Mouse (Mus musculus): ENCODE measurements around the gene Pgr. TPM values are rescaled to one million over a fixed set of nuclear protein-coding genes. Genes with fewer than 3 reads are reported as not detected.

Pgr gene
- total RNA-seq (2014; rRNA removed) = 6.4 and 9.1 TPM in 2 replicates
- 4.0 and 4.5 TPM in 2 replicates for polyA plus RNA-seq (2015; fragmentation: Nextera tagmentation; extraction: Ambion mirVana)

GRCm38 (mm10) chr9:8899616-8900202 is at the start of gene Pgr:
Pgr (plus strand) TSS chr9:8899833.
- DNase-seq (ENCODE audit: low spot score) = peak; percentile 63
- no peaks in the 10 kb centered on the region for H3K36me3 ChIP-seq (ENCODE audit: insufficient read depth, low read length)
- peak within 1 kb of the TSS; percentile 74 for H3K4me3 ChIP-seq (ENCODE audit: low read depth, low read length)
- no peak within 1 kb of the TSS; the same call in 1 of the 2 replicates for H3K27ac ChIP-seq (ENCODE audit: low read depth, low read length)
- H3K9me3 ChIP-seq (ENCODE audit: low read length) = no peaks in the 10 kb centered on the region
- WGBS = 1% methylated on average over 16 of the region's 16 CpGs
- H3K27me3 ChIP-seq (ENCODE audit: insufficient read depth, low read length) = 0 out of 2 replicates have a peak, but pooled peaks cover 2% of the 10 kb centered on the region
- TF ChIP-seq CTCF (IDR thresholded peaks at IDR 0.05) = no peak
- no peaks in the 10 kb centered on the region for H3K4me1 ChIP-seq (ENCODE audit: insufficient read depth, low read length)
- H3K4me2 ChIP-seq (ENCODE audit: low read depth, low read length, poor library complexity, severe bottlenecking) = peak within 1 kb of the TSS; percentile 91
- no peak for ATAC-seq (ENCODE audit: low FRiP score)
- H3K9ac ChIP-seq (replicated peaks; ENCODE audit: low read length, poor library complexity, severe bottlenecking) = peak within 1 kb of the TSS; percentile 80

- no peaks in the 10 kb centered on the region for H3K9me3 ChIP-seq (ENCODE audit: low read length)
- no peak overlapping the region for H3K4me2 ChIP-seq (ENCODE audit: low read depth, low read length, poor library complexity, severe bottlenecking)
- ATAC-seq (ENCODE audit: low FRiP score) (no peak), DNase-seq (ENCODE audit: low spot score) (no peak)
- H3K4me3 ChIP-seq (ENCODE audit: low read depth, low read length) = no peak overlapping the region
- H3K36me3 ChIP-seq (ENCODE audit: insufficient read depth, low read length) = no peaks in the 10 kb centered on the region
- H3K27ac ChIP-seq (ENCODE audit: low read depth, low read length) = no peak overlapping the region
- H3K4me1 ChIP-seq (ENCODE audit: insufficient read depth, low read length) = no peaks in the 10 kb centered on the region
- H3K9ac ChIP-seq (replicated peaks; ENCODE audit: low read length, poor library complexity, severe bottlenecking) = no peak overlapping the region
- H3K27me3 ChIP-seq (ENCODE audit: insufficient read depth, low read length) = no peaks in the 10 kb centered on the region
- 93% methylated on average over 2 of the region's 2 CpGs for WGBS
- no peak for TF ChIP-seq CTCF (IDR thresholded peaks at IDR 0.05)
These were observed 42.2 kb upstream of the Pgr start for GRCm38 (mm10) chr9:8857455-8857854.

DNA sequence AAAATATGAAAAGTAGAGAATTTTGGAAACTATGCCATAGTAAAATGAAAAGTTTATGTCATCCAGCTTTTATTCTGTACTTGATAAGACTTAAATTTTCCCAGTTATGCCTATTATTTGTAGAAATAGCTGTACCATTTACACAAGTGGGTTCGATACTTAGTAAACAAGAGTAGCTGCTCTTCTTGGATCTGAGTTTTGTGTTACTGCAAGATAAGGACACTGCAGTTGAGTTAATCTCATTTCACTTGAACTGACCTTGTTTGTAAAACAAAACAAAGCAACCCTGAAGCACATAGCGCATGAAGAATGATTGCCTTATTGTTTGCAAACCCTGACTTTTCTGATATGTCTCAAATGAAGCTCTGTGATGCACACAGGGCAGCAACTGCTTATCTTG is 31.1 kb upstream of the Pgr start:
- no peak overlapping the region for H3K4me3 ChIP-seq (ENCODE audit: low read depth, low read length)
- H3K4me2 ChIP-seq (ENCODE audit: low read depth, low read length, poor library complexity, severe bottlenecking) = no peak overlapping the region
- no peak for DNase-seq (ENCODE audit: low spot score)
- H3K36me3 ChIP-seq (ENCODE audit: insufficient read depth, low read length) = no peaks in the 10 kb centered on the region
- H3K27ac ChIP-seq (ENCODE audit: low read depth, low read length) = no peak overlapping the region
- ATAC-seq (ENCODE audit: low FRiP score) = no peak
- no peaks in the 10 kb centered on the region for H3K27me3 ChIP-seq (ENCODE audit: insufficient read depth, low read length)
- TF ChIP-seq CTCF (IDR thresholded peaks at IDR 0.05) = no peak
- no peaks in the 10 kb centered on the region for H3K4me1 ChIP-seq (ENCODE audit: insufficient read depth, low read length)
- no peaks in the 10 kb centered on the region for H3K9me3 ChIP-seq (ENCODE audit: low read length)
- H3K9ac ChIP-seq (replicated peaks; ENCODE audit: low read length, poor library complexity, severe bottlenecking) = no peak overlapping the region
- 90% methylated on average over 2 of the region's 2 CpGs for WGBS

- WGBS = 81% methylated on average over 5 of the region's 5 CpGs
- Histone ChIP-seq H3K4me1 (ENCODE audit: insufficient read depth, low read length) (no peaks in the 10 kb centered on the region), H3K27me3 (ENCODE audit: insufficient read depth, low read length) (0 out of 2 replicates have a peak, but pooled peaks cover 2% of the 10 kb centered on the region), H3K9me3 (ENCODE audit: low read length) (no peaks in the 10 kb centered on the region), H3K9ac (replicated peaks; ENCODE audit: low read length, poor library complexity, severe bottlenecking) (no peak overlapping the region), H3K27ac (ENCODE audit: low read depth, low read length) (no peak overlapping the region), H3K36me3 (ENCODE audit: insufficient read depth, low read length) (no peaks in the 10 kb centered on the region), H3K4me2 (ENCODE audit: low read depth, low read length, poor library complexity, severe bottlenecking) (no peak overlapping the region), H3K4me3 (ENCODE audit: low read depth, low read length) (no peak overlapping the region)
- TF ChIP-seq CTCF (IDR thresholded peaks at IDR 0.05) = no peak
- no peak for DNase-seq (ENCODE audit: low spot score)
- ATAC-seq (ENCODE audit: low FRiP score) = no peak
These were observed 4.4 kb upstream of the Pgr start for GRCm38 (mm10) chr9:8895205-8895604.

- H3K9me3 ChIP-seq (ENCODE audit: low read length) = no peaks in the 10 kb centered on the region
- under 1% methylated on average over 41 of the region's 41 CpGs for WGBS
- peak; percentile 9 for DNase-seq (ENCODE audit: low spot score)
- H3K36me3 ChIP-seq (ENCODE audit: insufficient read depth, low read length) = no peaks in the 10 kb centered on the region
- H3K27ac ChIP-seq (ENCODE audit: low read depth, low read length) = peak overlapping the region; percentile 84
- 0 out of 2 replicates have a peak, but pooled peaks cover 2% of the 10 kb centered on the region for H3K27me3 ChIP-seq (ENCODE audit: insufficient read depth, low read length)
- no peaks in the 10 kb centered on the region for H3K4me1 ChIP-seq (ENCODE audit: insufficient read depth, low read length)
- H3K4me3 ChIP-seq (ENCODE audit: low read depth, low read length) = peak overlapping the region; percentile 74
- no peak for ATAC-seq (ENCODE audit: low FRiP score)
- TF ChIP-seq CTCF (IDR thresholded peaks at IDR 0.05) = no peak
- peak overlapping the region; percentile 80 for H3K9ac ChIP-seq (replicated peaks; ENCODE audit: low read length, poor library complexity, severe bottlenecking)
- peak overlapping the region; percentile 91 for H3K4me2 ChIP-seq (ENCODE audit: low read depth, low read length, poor library complexity, severe bottlenecking)
These were observed 775 bp downstream of the Pgr start for GRCm38 (mm10) chr9:8900203-8901012.

Measured in midbrain, postnatal 0 days (tissue).